Mouse (Mus musculus): ENCODE measurements around the gene Slc22a14. TPM values are rescaled to one million over a fixed set of nuclear protein-coding genes. Genes with fewer than 3 reads are reported as not detected.

Gene Slc22a14
- polyA plus RNA-seq (2015; fragmentation: Nextera tagmentation; extraction: Ambion mirVana) = 0.17 TPM in 1 of 2 replicates, not detected in the other

GRCm38 (mm10) chr9:119365284-119365683 lies at the start of gene Slc22a14:
Gene Slc22a14, minus strand, starts transcription at chr9:119365553.
- ATAC-seq (no peak), DNase-seq (ENCODE audit: low spot score) (peak; percentile 28)
- Histone ChIP-seq H3K4me2 (replicated peaks; ENCODE audit: low read depth, low read length) (no peak within 1 kb of the TSS), H3K36me3 (ENCODE audit: insufficient read depth, low read length) (no peaks in the 10 kb centered on the region), H3K27ac (ENCODE audit: low read length) (no peak within 1 kb of the TSS), H3K4me1 (ENCODE audit: insufficient read depth, low read depth, low read length) (no peaks in the 10 kb centered on the region), H3K27me3 (replicated peaks; ENCODE audit: insufficient read depth, low read length) (no peaks in the 10 kb centered on the region), H3K9me3 (ENCODE audit: low read length) (no peaks in the 10 kb centered on the region), H3K4me3 (ENCODE audit: low read depth, low read length) (no peak within 1 kb of the TSS), H3K9ac (replicated peaks; ENCODE audit: low read depth) (no peak within 1 kb of the TSS)
- WGBS = 39% methylated on average over 7 of the region's 7 CpGs
- TF ChIP-seq EP300 (IDR thresholded peaks at IDR 0.05) (no peak), CTCF (IDR thresholded peaks at IDR 0.05) (no peak)

GRCm38 (mm10) chr9:119409864-119410263 lies 44.5 kb upstream of the Slc22a14 start:
- 86% methylated on average over 5 of the region's 5 CpGs for WGBS
- no peaks in the 10 kb centered on the region for H3K27me3 ChIP-seq (replicated peaks; ENCODE audit: insufficient read depth, low read length)
- no peak for TF ChIP-seq CTCF (IDR thresholded peaks at IDR 0.05)
- H3K9ac ChIP-seq (replicated peaks; ENCODE audit: low read depth) = no peak overlapping the region
- H3K4me2 ChIP-seq (replicated peaks; ENCODE audit: low read depth, low read length) = no peak overlapping the region
- DNase-seq (ENCODE audit: low spot score) (no peak), ATAC-seq (no peak)
- H3K9me3 ChIP-seq (ENCODE audit: low read length) = no peaks in the 10 kb centered on the region; the same call in 1 of the 2 replicates
- H3K36me3 ChIP-seq (ENCODE audit: insufficient read depth, low read length) = no peaks in the 10 kb centered on the region
- no peak overlapping the region for H3K4me3 ChIP-seq (ENCODE audit: low read depth, low read length)
- no peak overlapping the region for H3K27ac ChIP-seq (ENCODE audit: low read length)
- H3K4me1 ChIP-seq (ENCODE audit: insufficient read depth, low read depth, low read length) = no peaks in the 10 kb centered on the region

GRCm38 (mm10) chr9:119408898-119409664 lies 43.7 kb upstream of the Slc22a14 start:
- no peaks in the 10 kb centered on the region for H3K27me3 ChIP-seq (replicated peaks; ENCODE audit: insufficient read depth, low read length)
- no peak overlapping the region for H3K27ac ChIP-seq (ENCODE audit: low read length)
- ATAC-seq (no peak), DNase-seq (ENCODE audit: low spot score) (no peak)
- H3K9ac ChIP-seq (replicated peaks; ENCODE audit: low read depth) = no peak overlapping the region
- H3K4me3 ChIP-seq (ENCODE audit: low read depth, low read length) = no peak overlapping the region
- H3K9me3 ChIP-seq (ENCODE audit: low read length) = no peaks in the 10 kb centered on the region; the same call in 1 of the 2 replicates
- 61% methylated on average over 11 of the region's 11 CpGs for WGBS
- no peaks in the 10 kb centered on the region for H3K4me1 ChIP-seq (ENCODE audit: insufficient read depth, low read depth, low read length)
- no peak for TF ChIP-seq CTCF (IDR thresholded peaks at IDR 0.05)
- H3K36me3 ChIP-seq (ENCODE audit: insufficient read depth, low read length) = no peaks in the 10 kb centered on the region
- no peak overlapping the region for H3K4me2 ChIP-seq (replicated peaks; ENCODE audit: low read depth, low read length)

- no peaks in the 10 kb centered on the region for H3K9me3 ChIP-seq (ENCODE audit: low read length)
- no peaks in the 10 kb centered on the region for H3K27me3 ChIP-seq (replicated peaks; ENCODE audit: insufficient read depth, low read length)
- 71% methylated on average over 15 of the region's 15 CpGs for WGBS
- no peak for TF ChIP-seq CTCF (IDR thresholded peaks at IDR 0.05)
- no peak for TF ChIP-seq EP300 (IDR thresholded peaks at IDR 0.05)
- H3K9ac ChIP-seq (replicated peaks; ENCODE audit: low read depth) = no peak overlapping the region
- DNase-seq (ENCODE audit: low spot score) (peak; percentile 27), ATAC-seq (0 out of 2 replicates have a peak, but pooled peaks have one; percentile 18)
- H3K4me1 ChIP-seq (ENCODE audit: insufficient read depth, low read depth, low read length) = peaks cover 5% of the 10 kb centered on the region; the same call in 1 of the 2 replicates
- no peaks in the 10 kb centered on the region for H3K36me3 ChIP-seq (ENCODE audit: insufficient read depth, low read length)
- no peak overlapping the region for H3K4me3 ChIP-seq (ENCODE audit: low read depth, low read length)
- H3K27ac ChIP-seq (ENCODE audit: low read length) = no peak overlapping the region
- H3K4me2 ChIP-seq (replicated peaks; ENCODE audit: low read depth, low read length) = no peak overlapping the region
Measured at GRCm38 (mm10) chr9:119407884-119408283, 42.5 kb upstream of the Slc22a14 start.

GRCm38 (mm10) chr9:119404090-119404489 lies 38.7 kb upstream of the Slc22a14 start:
- WGBS = 77% methylated on average over 5 of the region's 5 CpGs
- Histone ChIP-seq H3K4me2 (replicated peaks; ENCODE audit: low read depth, low read length) (no peak overlapping the region), H3K9ac (replicated peaks; ENCODE audit: low read depth) (no peak overlapping the region), H3K36me3 (ENCODE audit: insufficient read depth, low read length) (no peaks in the 10 kb centered on the region), H3K27me3 (replicated peaks; ENCODE audit: insufficient read depth, low read length) (no peaks in the 10 kb centered on the region), H3K27ac (ENCODE audit: low read length) (no peak overlapping the region), H3K9me3 (ENCODE audit: low read length) (no peaks in the 10 kb centered on the region), H3K4me3 (ENCODE audit: low read depth, low read length) (no peak overlapping the region), H3K4me1 (ENCODE audit: insufficient read depth, low read depth, low read length) (peaks cover 8% of the 10 kb centered on the region; the same call in 1 of the 2 replicates)
- DNase-seq (ENCODE audit: low spot score) = no peak
- TF ChIP-seq EP300 (IDR thresholded peaks at IDR 0.05) = no peak
- TF ChIP-seq CTCF (IDR thresholded peaks at IDR 0.05) = no peak
- no peak for ATAC-seq

- Histone ChIP-seq H3K36me3 (ENCODE audit: insufficient read depth, low read length) (no peaks in the 10 kb centered on the region), H3K27ac (ENCODE audit: low read length) (peak overlapping the region; percentile 99; the same call in 1 of the 2 replicates), H3K4me3 (ENCODE audit: low read depth, low read length) (peak overlapping the region; percentile 98), H3K4me1 (ENCODE audit: insufficient read depth, low read depth, low read length) (peaks cover 8% of the 10 kb centered on the region; the same call in 1 of the 2 replicates), H3K9me3 (ENCODE audit: low read length) (no peaks in the 10 kb centered on the region), H3K4me2 (replicated peaks; ENCODE audit: low read depth, low read length) (peak overlapping the region; percentile 98), H3K27me3 (replicated peaks; ENCODE audit: insufficient read depth, low read length) (no peaks in the 10 kb centered on the region), H3K9ac (replicated peaks; ENCODE audit: low read depth) (peak overlapping the region; percentile 96)
- TF ChIP-seq CTCF (IDR thresholded peaks at IDR 0.05) (peak; percentile 1; the same call in 1 of the 2 replicates), EP300 (IDR thresholded peaks at IDR 0.05) (no peak)
- ATAC-seq = no peak
- 1% methylated on average over 26 of the region's 26 CpGs for WGBS
- DNase-seq (ENCODE audit: low spot score) = peak; percentile 43
Measured at GRCm38 (mm10) chr9:119403236-119403641, 37.9 kb upstream of the Slc22a14 start.
